Comparison of ENCODE assay signal across 8 mouse cellular contexts in the genomic region with DNA sequence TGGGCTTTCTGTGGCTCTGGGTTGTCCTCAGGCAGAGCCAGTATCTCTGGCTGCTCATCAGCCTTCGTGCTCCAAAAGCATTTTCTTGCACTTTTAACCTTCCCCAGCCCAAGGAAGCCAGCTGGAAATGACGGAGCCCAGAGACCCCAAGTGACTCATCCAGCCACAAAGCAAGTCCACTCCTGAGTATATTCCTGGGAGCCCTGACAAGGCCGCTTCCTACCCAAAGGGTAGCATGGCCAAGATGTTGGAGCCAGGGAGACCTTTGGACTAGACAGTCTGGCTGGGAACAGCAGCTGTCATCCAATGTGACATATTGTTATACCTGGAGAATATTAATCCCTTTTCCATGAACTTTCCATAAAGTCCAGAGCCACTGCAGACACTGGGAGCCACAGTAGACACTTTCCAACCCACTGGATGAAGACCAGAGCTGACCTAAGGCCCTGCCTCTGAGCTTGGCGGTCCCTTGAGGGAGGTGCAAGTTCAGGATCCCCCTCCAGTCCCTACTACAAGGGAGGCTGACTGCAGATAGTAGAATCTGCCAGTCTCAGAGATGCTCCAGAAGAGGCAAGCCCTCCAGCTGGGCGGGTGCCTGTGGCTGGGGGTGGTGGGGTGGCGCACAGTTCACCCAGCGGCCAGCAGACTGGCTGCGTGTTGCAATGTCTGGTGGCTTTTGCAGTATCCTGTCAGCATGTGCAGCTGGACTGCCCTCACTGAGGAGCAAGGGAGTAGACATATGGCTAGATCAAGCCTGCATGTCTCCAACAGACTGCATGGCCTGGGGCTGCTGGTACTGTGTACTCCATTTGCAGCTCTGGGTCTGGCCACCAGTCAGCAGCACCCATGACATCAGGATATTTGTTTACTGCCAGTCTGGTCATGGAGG. TPM values are rescaled to one million over a fixed set of nuclear protein-coding genes. Genes with fewer than 3 reads are reported as not detected.
DNase-seq lines count a peak whose midpoint lies in the region; ATAC-seq lines count a peak whose summit lies in the region.

No protein-coding gene starts in this region.

- peak; percentile 80 to 88 for DNase-seq in heart, adult 18-20 months
- no peak for DNase-seq in heart, adult 8-10 months (ENCODE audit: low spot score)
- DNase-seq in adrenal gland, postnatal 25 days, result peak; percentile 34
- DNase-seq in kidney, postnatal 25 days, result peak; percentile 50 to 82
- no peak for DNase-seq in cerebellum, postnatal 4 days (ENCODE audit: low spot score in 2 of 2)
- DNase-seq in forebrain, embryonic 14.5 days (ENCODE audit: low spot score), result no peak

- H3K4me3 ChIP-seq in heart, embryonic 15.5 days, result no peak overlapping the region
- H3K4me3 ChIP-seq in megakaryocyte, embryonic 14.5 days (replicated peaks), result peak overlapping the region; percentile 88
- H3K4me3 ChIP-seq in forebrain, embryonic 14.5 days (ENCODE audit: low read depth, low read length), result no peak overlapping the region

- H3K4me2 ChIP-seq in heart, embryonic 15.5 days, result no peak overlapping the region
- no peak overlapping the region for H3K4me2 ChIP-seq in forebrain, embryonic 14.5 days (ENCODE audit: low read length)

- no peaks in the 10 kb centered on the region for H3K36me3 ChIP-seq in heart, embryonic 15.5 days
- H3K36me3 ChIP-seq in megakaryocyte, embryonic 14.5 days (replicated peaks; ENCODE audit: low read length), result peaks cover 100% of the 10 kb centered on the region
- H3K36me3 ChIP-seq in forebrain, embryonic 14.5 days (ENCODE audit: control insufficient read depth, insufficient read depth, low read length), result no peaks in the 10 kb centered on the region

- no peaks in the 10 kb centered on the region for H3K9me3 ChIP-seq in heart, embryonic 15.5 days (replicated peaks)
- H3K9me3 ChIP-seq in megakaryocyte, embryonic 14.5 days, result no peaks in the 10 kb centered on the region
- H3K9me3 ChIP-seq in forebrain, embryonic 14.5 days (replicated peaks; ENCODE audit: control insufficient read depth, low read length), result no peaks in the 10 kb centered on the region

- WGBS in heart, embryonic 15.5 days, result 61% methylated on average over 8 of the region's 8 CpGs
- 88% methylated on average over 8 of the region's 8 CpGs for WGBS in forebrain, embryonic 14.5 days

- ATAC-seq in heart, embryonic 15.5 days (replicated peaks; ENCODE audit: insufficient number of reproducible peaks, insufficient read depth, low FRiP score, low read depth), result peak; percentile 55
- ATAC-seq in forebrain, embryonic 14.5 days, result no peak

- H3K27ac ChIP-seq in heart, embryonic 15.5 days, result peak overlapping the region; percentile 63
- no peak overlapping the region for H3K27ac ChIP-seq in forebrain, embryonic 14.5 days (ENCODE audit: low read depth, low read length)

- H3K9ac ChIP-seq in heart, embryonic 15.5 days, result no peak overlapping the region
- no peak overlapping the region for H3K9ac ChIP-seq in forebrain, embryonic 14.5 days (ENCODE audit: low read length)

- peaks cover 50% of the 10 kb centered on the region for H3K4me1 ChIP-seq in heart, embryonic 15.5 days (replicated peaks)
- peaks cover 100% of the 10 kb centered on the region for H3K4me1 ChIP-seq in megakaryocyte, embryonic 14.5 days
- H3K4me1 ChIP-seq in forebrain, embryonic 14.5 days (ENCODE audit: control insufficient read depth, insufficient read depth, low read length), result no peaks in the 10 kb centered on the region

- H3K27me3 ChIP-seq in heart, embryonic 15.5 days, result peaks cover 11% of the 10 kb centered on the region; the same call in 1 of the 2 replicates
- no peaks in the 10 kb centered on the region for H3K27me3 ChIP-seq in megakaryocyte, embryonic 14.5 days (replicated peaks)
- H3K27me3 ChIP-seq in forebrain, embryonic 14.5 days (replicated peaks; ENCODE audit: control insufficient read depth, insufficient read depth, low read length), result no peaks in the 10 kb centered on the region

RNA-seq across cellular contexts. Expression of a gene that starts 13.6 kb away (rescaled TPM):
- total RNA-seq in heart, adult 18-20 months (2021), result 100 to 1,000 TPM; 114 to 133 TPM
- 100 to 1,000 TPM in 3 of 4 experiments, 10 to 100 TPM in 1; 98.8 to 151 (median 131) TPM for total RNA-seq in heart, adult 8-10 months (2022)
- 83.0 and 111 TPM in 2 replicates for total RNA-seq in adrenal gland, postnatal 25 days (2021)
- 36.3 and 46.4 TPM in 2 replicates for polyA plus RNA-seq in heart, embryonic 15.5 days (2015; fragmentation: Nextera tagmentation; extraction: Ambion mirVana)
- 44.7 and 211 TPM in 2 replicates for polyA plus RNA-seq in megakaryocyte, embryonic 14.5 days (2012; ENCODE audit: insufficient read depth, low replicate concordance)
- 16.1 and 25.8 TPM in 2 replicates for polyA plus RNA-seq in forebrain, embryonic 14.5 days (2014; fragmentation: Nextera tagmentation; extraction: Ambion mirVana)

Comparison
In these comparisons a context has a peak if more than half of its experiments do, and no peak if none do; other contexts are left out.
1. DNase-seq: peak in heart, adult 18-20 months (2 of 2), adrenal gland, postnatal 25 days (single experiment) and kidney, postnatal 25 days (2 of 2); none in heart, adult 8-10 months (single experiment), cerebellum, postnatal 4 days (0 of 2) and forebrain, embryonic 14.5 days (single experiment).